Mouse (Mus musculus) B cell, adult (primary cell): ENCODE results near the gene Gm428. TPM values are rescaled to one million over a fixed set of nuclear protein-coding genes. Genes with fewer than 3 reads are reported as not detected.

Source experiments
- total RNA-seq: library from RNA; stranded (reverse); gene quantifications from 4 replicates; pipeline ENCODE4 v1.2.4, GENCODE M21; 2023; ENCODE audit not compliant: inconsistent age

Gm428 gene
- not detected in 4 replicates for total RNA-seq

DNA sequence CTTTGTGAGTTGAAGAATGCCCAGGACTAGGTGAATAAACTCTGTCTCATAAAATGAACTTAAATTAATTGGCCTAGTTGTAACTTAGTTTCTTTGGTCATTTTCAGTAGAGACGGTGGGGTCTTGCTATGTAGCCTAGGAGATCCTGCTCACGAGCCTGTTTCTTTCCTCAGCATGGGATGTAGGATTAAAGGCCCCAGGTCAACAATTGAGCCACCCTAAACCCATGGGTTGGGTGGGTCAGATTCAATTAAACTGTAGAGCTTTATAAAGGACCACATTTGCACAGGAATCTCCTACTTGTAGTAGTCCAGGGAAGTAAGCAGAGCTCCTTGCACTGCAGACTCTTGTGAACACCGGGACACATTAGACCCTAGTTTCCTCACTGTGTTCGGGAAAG lies at the start of gene Gm428:
TSS of gene Gm428 (plus strand) at position 301 of the 400 bp plus-strand sequence.

DNA sequence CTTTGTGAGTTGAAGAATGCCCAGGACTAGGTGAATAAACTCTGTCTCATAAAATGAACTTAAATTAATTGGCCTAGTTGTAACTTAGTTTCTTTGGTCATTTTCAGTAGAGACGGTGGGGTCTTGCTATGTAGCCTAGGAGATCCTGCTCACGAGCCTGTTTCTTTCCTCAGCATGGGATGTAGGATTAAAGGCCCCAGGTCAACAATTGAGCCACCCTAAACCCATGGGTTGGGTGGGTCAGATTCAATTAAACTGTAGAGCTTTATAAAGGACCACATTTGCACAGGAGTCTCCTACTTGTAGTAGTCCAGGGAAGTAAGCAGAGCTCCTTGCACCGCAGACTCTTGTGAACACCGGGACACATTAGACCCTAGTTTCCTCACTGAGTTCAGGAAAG lies 45.5 kb upstream of the Gm428 start, which contains the start of gene Gm11236:
TSS of gene Gm11236 (plus strand) at position 301 of the 400 bp plus-strand sequence.

GRCm38 (mm10) chr4:73668054-73668453 lies 15.3 kb upstream of the Gm428 start, which contains the start of gene Gm11239:
Gene Gm11239, plus strand, starts transcription at chr4:73668354.

Other genes starting within 250 kb of the Gm428 start
- gene Gm11238, start 75.6 kb upstream of the Gm428 start, total RNA-seq: not detected in 4 replicates
- gene Gm11237, start 60.5 kb upstream of the Gm428 start, total RNA-seq: not detected in 4 replicates
- not detected in 4 replicates for gene Gm11236, start 45.4 kb upstream of the Gm428 start, total RNA-seq
- gene Gm11239, start 15.2 kb upstream of the Gm428 start, total RNA-seq: not detected in 4 replicates
- not detected in 4 replicates for gene Rasef, start 107.5 kb downstream of the Gm428 start, total RNA-seq
- not detected in 4 replicates for gene Gm11758, start 192.8 kb downstream of the Gm428 start, total RNA-seq
- gene Gm11757, start 207.6 kb downstream of the Gm428 start, total RNA-seq: not detected in 4 replicates
- not detected in 4 replicates for gene Gm13871, start 222.4 kb downstream of the Gm428 start, total RNA-seq
- not detected in 4 replicates for gene Gm11756, start 237.2 kb downstream of the Gm428 start, total RNA-seq